Mouse (Mus musculus) layer of hippocampus, adult 11-12 months (tissue): ENCODE measurements around the gene Trim27.

Experiments used
- DNase-seq: peaks from one replicate; pipeline ENCODE4 v3.0.0; 2022; ENCODE audit warnings: low spot score

Trim27 gene

GRCm38 (mm10) chr13:21179367-21179723 lies at the start of gene Trim27:
Gene Trim27 (plus strand): TSS chr13:21179445.
- DNase-seq, result no peak

DNA sequence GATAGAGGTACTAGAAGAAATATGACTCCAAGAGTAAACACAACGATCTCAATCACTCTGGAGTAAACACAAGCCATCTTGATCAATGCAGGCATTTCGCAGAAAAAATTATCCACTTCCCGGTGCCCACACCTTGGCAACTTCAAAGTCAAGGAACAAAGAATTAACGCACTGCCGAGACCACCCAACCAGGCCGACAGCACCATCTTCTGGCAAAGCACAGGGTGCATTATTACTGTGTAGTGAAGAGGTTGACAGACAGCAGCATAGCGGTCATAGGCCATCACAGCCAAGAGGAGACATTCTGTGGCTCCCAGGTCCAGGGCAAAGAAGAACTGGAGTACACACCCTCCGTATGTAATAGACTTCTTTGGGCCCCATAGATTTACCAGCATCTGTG lies 36.8 kb upstream of the Trim27 start:
- DNase-seq, result no peak

DNA sequence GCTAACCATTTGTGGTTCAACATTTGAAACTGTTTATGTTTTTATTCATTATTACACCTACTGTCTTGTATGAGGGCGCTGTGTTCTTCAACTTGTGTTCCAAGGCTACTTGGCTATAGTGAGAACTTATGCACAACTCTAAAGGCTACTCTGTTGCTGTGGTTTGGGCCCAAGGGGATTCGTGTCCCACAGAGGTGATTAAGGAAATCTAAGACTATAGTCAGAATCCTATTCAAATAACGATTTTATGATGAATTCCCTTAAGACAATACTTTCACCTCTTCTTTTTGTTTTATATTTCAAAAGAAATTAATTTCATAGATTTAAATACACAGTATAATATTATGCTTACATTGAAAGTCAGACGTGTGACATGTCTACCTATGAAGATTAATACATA lies 33.5 kb upstream of the Trim27 start, which contains the start of gene Olfr1368:
TSS of gene Olfr1368 (minus strand) at position 101 of the 400 bp plus-strand sequence.
- DNase-seq, result no peak

DNA sequence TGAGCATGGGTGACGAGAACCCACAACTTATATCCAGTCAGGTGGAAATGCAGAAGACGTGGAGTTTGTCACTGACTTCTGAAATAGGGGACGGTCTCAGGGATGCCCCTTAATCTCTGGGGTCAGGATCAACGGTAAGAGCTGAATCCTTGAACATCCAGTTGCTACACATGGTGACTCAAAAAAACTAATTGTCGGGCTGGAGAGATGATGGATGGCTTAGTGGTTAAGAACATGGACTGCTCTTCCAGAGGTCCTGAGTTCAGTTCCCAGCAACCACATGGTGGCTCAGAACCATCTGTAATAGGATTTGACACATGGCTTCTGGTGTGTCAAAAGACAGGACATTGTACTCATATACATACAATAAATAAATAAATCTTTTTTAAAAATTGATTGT lies 23.4 kb upstream of the Trim27 start:
- no peak for DNase-seq

- DNase-seq, result no peak
Measured at GRCm38 (mm10) chr13:21158071-21158470, 21.2 kb upstream of the Trim27 start.

GRCm38 (mm10) chr13:21158785-21159474 lies 20.3 kb upstream of the Trim27 start:
- DNase-seq, result peak; percentile 87

GRCm38 (mm10) chr13:21159475-21159819 lies 19.8 kb upstream of the Trim27 start:
- DNase-seq, result no peak

GRCm38 (mm10) chr13:21160041-21160511 lies 19.2 kb upstream of the Trim27 start:
- DNase-seq, result no peak

GRCm38 (mm10) chr13:21160657-21161590 lies 18.3 kb upstream of the Trim27 start:
- peak; percentile 93 for DNase-seq

- DNase-seq, result no peak
Measured at GRCm38 (mm10) chr13:21161591-21161990, 17.7 kb upstream of the Trim27 start.

DNA sequence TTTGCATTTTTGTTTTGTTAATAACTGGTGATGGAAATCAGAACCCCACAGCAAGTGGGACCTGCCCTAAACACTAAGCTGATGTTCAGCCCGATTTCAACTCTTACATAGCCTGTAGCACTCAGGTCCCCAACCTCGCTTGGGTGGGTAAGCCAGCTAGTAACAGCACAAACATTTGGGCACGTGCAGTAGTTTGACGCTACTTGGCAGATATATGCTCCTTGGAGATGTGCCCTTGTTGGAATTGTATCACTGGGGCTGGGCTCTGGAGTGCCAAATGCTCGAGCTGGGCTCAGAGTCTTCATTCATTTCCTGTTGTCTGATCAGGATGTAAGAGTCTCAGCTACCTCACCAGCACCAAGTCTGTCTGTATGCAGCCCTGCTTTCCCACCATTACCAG lies 16.7 kb upstream of the Trim27 start:
- DNase-seq, result no peak

DNA sequence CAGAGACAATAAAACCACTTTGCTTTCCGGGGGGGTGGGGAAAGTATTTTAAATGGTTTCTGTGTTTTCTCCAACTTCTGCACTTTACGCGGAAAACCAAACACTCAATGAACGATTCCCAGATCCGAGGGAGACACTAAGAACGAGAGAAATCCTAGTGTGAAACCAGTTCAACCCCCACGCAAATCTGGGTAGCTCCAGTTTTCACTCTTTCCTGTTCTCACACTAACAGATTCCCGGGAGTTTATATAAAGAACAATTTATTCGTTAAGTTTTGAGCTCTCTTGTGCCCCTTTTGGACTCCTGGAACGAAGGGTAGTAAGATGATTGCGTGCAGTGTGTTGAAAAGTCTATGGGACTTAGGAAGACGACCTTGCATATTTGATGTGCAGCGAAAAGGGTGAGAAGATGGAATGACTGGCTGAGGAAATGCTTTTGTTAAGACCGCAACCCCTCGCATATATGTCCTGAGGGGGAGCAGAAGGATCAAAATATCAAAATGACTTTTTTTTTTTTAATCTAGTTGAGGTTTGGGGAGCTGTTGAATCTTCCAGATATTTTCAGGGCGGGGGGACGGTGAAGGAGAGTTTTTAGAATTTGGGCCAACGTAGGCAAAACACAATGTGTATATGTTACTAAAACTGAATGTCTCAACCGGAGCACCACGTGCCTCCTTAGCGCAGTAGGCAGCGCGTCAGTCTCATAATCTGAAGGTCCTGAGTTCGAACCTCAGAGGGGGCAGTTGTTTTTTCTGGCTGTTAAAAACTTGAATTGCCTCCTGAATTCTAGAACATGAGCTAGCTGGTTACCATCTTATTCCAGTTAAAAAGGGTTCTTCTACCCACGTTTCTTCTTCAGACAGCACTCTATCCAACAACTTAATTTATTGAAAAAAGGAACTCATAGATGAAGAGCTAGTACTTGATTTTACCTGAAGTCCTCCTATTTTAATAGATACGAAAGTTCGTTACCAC lies 12.0 kb upstream of the Trim27 start:
- peak; percentile 87 for DNase-seq

DNA sequence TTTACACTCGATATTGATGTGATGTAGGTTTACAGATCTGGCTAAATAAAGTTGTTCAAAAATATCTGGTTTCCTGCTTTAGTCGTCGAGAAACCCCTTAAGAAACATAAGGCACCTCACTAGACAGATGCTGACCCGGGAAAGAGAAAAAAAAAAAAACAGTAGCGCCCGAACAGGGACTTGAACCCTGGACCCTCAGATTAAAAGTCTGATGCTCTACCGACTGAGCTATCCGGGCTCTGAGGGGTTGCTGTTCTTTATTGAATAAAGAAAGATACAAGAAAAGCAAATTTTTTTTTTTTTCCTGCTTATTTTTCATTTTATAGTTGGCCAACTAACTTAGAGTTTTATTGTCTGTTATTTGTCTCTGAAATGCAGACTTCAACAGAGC lies 11.3 kb upstream of the Trim27 start:
- DNase-seq, result no peak

GRCm38 (mm10) chr13:21168371-21169011 lies 10.8 kb upstream of the Trim27 start:
- no peak for DNase-seq

- DNase-seq, result no peak
Measured at GRCm38 (mm10) chr13:21169121-21169656, 10.1 kb upstream of the Trim27 start.

GRCm38 (mm10) chr13:21169657-21170430 lies 9.4 kb upstream of the Trim27 start:
- peak; percentile 75 for DNase-seq

GRCm38 (mm10) chr13:21170431-21171155 lies 8.7 kb upstream of the Trim27 start:
- DNase-seq, result no peak

DNA sequence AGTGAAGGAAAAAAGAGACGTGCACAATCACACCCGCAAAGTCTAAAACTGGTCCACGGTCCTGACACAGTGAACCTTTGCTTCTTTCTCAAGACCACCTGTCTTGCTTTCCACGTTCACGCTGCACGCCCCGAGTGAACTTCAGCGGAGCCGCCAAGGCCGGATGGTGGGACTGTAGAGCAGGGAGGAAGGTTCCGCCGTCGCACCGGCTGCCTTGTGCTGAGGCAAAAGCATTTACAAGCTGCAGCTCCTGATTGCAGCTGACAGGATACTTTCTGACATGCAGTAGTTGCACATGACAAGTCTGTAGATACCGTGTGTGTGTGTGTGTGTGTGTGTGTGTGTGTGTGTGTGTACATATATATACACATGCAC lies 8.1 kb upstream of the Trim27 start:
- DNase-seq, result no peak

DNA sequence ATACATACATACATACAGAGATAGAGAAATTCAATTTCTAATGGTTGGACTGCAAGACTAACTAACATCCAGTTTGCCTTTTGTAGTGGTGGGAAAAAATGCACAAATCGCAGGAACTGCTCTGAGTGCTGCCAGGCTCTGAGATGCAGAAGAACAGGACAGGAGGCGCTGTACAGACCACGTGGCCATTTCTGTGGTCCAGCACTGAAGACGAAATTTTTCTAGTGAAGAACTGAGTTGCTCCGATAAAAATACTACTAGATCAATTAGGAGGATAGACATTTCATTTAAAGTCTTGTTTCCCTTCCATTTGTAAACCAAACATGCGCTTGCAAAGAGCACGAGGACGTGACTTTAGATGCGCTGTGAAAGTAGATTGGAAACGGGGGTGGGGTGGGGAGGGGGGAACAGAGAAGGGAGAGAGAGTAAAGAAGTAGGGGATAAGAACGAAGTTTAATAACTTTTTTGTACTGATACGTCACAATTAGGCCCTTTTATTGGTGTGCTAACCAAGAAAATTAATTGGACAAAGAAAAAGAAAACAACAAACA lies 7.6 kb upstream of the Trim27 start:
- no peak for DNase-seq
